Mouse (Mus musculus): Measurements from ENCODE around the gene Arhgef25.

Arhgef25 gene

GRCm38 (mm10) chr10:127185101-127185500 is 4.8 kb downstream of the Arhgef25 start:
- no peak for DNase-seq

GRCm38 (mm10) chr10:127183759-127184158 is 6.1 kb downstream of the Arhgef25 start:
- DNase-seq = no peak

GRCm38 (mm10) chr10:127182624-127183023 is 7.3 kb downstream of the Arhgef25 start:
- no peak for DNase-seq

GRCm38 (mm10) chr10:127181566-127181965 is 8.3 kb downstream of the Arhgef25 start:
- no peak for DNase-seq

- DNase-seq = no peak
Observed at GRCm38 (mm10) chr10:127180695-127181047, 9.2 kb downstream of the Arhgef25 start.

GRCm38 (mm10) chr10:127179871-127180694 is 9.8 kb downstream of the Arhgef25 start, which contains the start of gene Slc26a10:
Gene Slc26a10 (minus strand): TSS chr10:127180645.
- DNase-seq = no peak

- DNase-seq = no peak
Observed at GRCm38 (mm10) chr10:127178286-127179027, 11.4 kb downstream of the Arhgef25 start.

- peak; percentile 82 for DNase-seq
Observed at GRCm38 (mm10) chr10:127177719-127178118, 12.2 kb downstream of the Arhgef25 start.

- DNase-seq = no peak
Observed at GRCm38 (mm10) chr10:127177235-127177634, 12.6 kb downstream of the Arhgef25 start.

- DNase-seq = no peak
Observed at GRCm38 (mm10) chr10:127176756-127177155, 13.1 kb downstream of the Arhgef25 start.

GRCm38 (mm10) chr10:127176228-127176627 is 13.7 kb downstream of the Arhgef25 start:
- no peak for DNase-seq

- no peak for DNase-seq
Observed at GRCm38 (mm10) chr10:127174170-127174569, 15.7 kb downstream of the Arhgef25 start.

GRCm38 (mm10) chr10:127173148-127174065 is 16.5 kb downstream of the Arhgef25 start:
- no peak for DNase-seq

GRCm38 (mm10) chr10:127171631-127172200 is 18.2 kb downstream of the Arhgef25 start:
- DNase-seq = no peak

- DNase-seq = peak; percentile 82
Observed at GRCm38 (mm10) chr10:127170837-127171272, 19.0 kb downstream of the Arhgef25 start.

GRCm38 (mm10) chr10:127170002-127170401 is 19.9 kb downstream of the Arhgef25 start:
- no peak for DNase-seq

- no peak for DNase-seq
Observed at GRCm38 (mm10) chr10:127167614-127168192, 22.2 kb downstream of the Arhgef25 start.

GRCm38 (mm10) chr10:127166771-127167613 is 22.9 kb downstream of the Arhgef25 start:
- no peak for DNase-seq

GRCm38 (mm10) chr10:127166404-127166715 is 23.5 kb downstream of the Arhgef25 start:
- no peak for DNase-seq

- DNase-seq = peak; percentile 46
Observed at GRCm38 (mm10) chr10:127165654-127166403, 24.1 kb downstream of the Arhgef25 start.

GRCm38 (mm10) chr10:127165354-127165653 is 24.6 kb downstream of the Arhgef25 start:
- DNase-seq = no peak

Measured in lung, postnatal 14 days (tissue).